Mouse (Mus musculus) embryonic fibroblast, embryonic 13.5 days (primary cell): ENCODE results near the gene 4930435E12Rik.

Experiments
- CTCF ChIP-seq: IDR thresholded peaks from 2 replicates; pipeline ENCODE4 v1.5.1; 2011; ENCODE audit warnings: mild to moderate bottlenecking, control low read depth, low read length, moderate library complexity, borderline replicate concordance; ENCODE audit not compliant: insufficient read depth
- POLR2A ChIP-seq: IDR thresholded peaks from 2 replicates; pipeline ENCODE4 v1.6.1; 2011; ENCODE audit warnings: low read depth, mild to moderate bottlenecking, control low read depth, low read length, moderate library complexity

DNA sequence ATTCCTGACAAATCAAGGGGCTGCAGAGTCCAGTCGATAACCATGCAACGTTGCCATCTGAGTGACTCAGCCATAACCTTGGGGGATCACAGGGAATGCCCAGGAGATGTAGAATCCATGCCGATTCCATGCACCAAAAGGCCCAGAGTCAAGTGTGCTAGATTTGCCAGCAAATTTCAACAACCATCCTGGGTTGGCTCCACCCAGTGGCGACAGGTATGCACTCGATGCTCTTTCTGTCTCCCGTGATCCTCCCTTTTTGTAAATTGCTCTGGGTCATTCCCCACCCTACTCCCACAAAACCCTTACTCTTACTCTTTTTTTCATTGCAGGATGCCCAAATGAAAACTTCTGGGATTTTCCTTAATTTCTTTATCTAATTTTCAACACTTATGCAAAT lies 52.2 kb downstream of the 4930435E12Rik start:
- TF ChIP-seq CTCF, result no peak
- TF ChIP-seq POLR2A, result no peak
